Mouse (Mus musculus) spleen, adult 2 months (tissue): Measurements from ENCODE around the gene Ahctf1.

ENCODE experiments used
- CTCF ChIP-seq: fragments of 200-500 bp; IDR thresholded peaks from 2 replicates; pipeline ENCODE4 v1.5.1; 2011; ENCODE audit warnings: mild to moderate bottlenecking, inconsistent platforms; ENCODE audit not compliant: insufficient read depth, insufficient read length, insufficient replicate concordance; ENCODE audit errors: extremely low read depth
- POLR2A ChIP-seq: fragments of 200-500 bp; IDR thresholded peaks from 2 replicates; pipeline ENCODE4 v1.6.1; 2011; ENCODE audit warnings: low read depth, low read length, inconsistent platforms

- TF ChIP-seq CTCF (no peak), POLR2A (no peak)
Measured at GRCm38 (mm10) chr1:179847173-179847572, 43.7 kb upstream of the Ahctf1 start.
